Mouse (Mus musculus) urinary bladder, adult 2 months (tissue): ENCODE measurements at regions not wholly inside any gene's neighbourhood (a gene's known extent, or its start where the extent isn't known, plus 50 kb on each side); places are given as distances from the start of the nearest gene placed in this dataset.

Experiments
- DNase-seq: peaks from one replicate; pipeline ENCODE4 v3.0.0; 2022; ENCODE audit warnings: low spot score

GRCm38 (mm10) chr5:133550657-133551056, 548.9 kb upstream of the Castor2 start:
- no peak for DNase-seq

GRCm38 (mm10) chr5:133542217-133542616, 557.3 kb upstream of the Castor2 start:
- DNase-seq, result no peak

GRCm38 (mm10) chr5:133532678-133533077, 566.8 kb upstream of the Castor2 start:
- DNase-seq, result no peak

GRCm38 (mm10) chr5:133505661-133506060, 593.9 kb upstream of the Castor2 start:
- no peak for DNase-seq

- DNase-seq, result peak; percentile 20
These were observed 611.7 kb upstream of the Castor2 start for GRCm38 (mm10) chr5:133487806-133488290.

GRCm38 (mm10) chr5:133482291-133483086, 617.0 kb upstream of the Castor2 start:
- DNase-seq, result no peak

- DNase-seq, result no peak
These were observed 620.3 kb upstream of the Castor2 start for GRCm38 (mm10) chr5:133479205-133479604.

- DNase-seq, result no peak
These were observed 646.0 kb upstream of the Castor2 start for GRCm38 (mm10) chr5:133453349-133454049.

- DNase-seq, result no peak
These were observed 649.6 kb upstream of the Castor2 start for GRCm38 (mm10) chr5:133449926-133450325.

GRCm38 (mm10) chr5:133400826-133401225, 698.7 kb upstream of the Castor2 start:
- DNase-seq, result no peak

GRCm38 (mm10) chr5:133389896-133390295, 709.6 kb upstream of the Castor2 start:
- no peak for DNase-seq

GRCm38 (mm10) chr5:133389023-133389840, 710.3 kb upstream of the Castor2 start:
- DNase-seq, result no peak

- DNase-seq, result no peak
These were observed 713.8 kb upstream of the Castor2 start for GRCm38 (mm10) chr5:133385374-133386349.

- no peak for DNase-seq
These were observed 733.7 kb upstream of the Castor2 start for GRCm38 (mm10) chr5:133365771-133366170.

- DNase-seq, result no peak
These were observed 752.0 kb upstream of the Castor2 start for GRCm38 (mm10) chr5:133347516-133347915.

GRCm38 (mm10) chr5:133341973-133342372, 757.5 kb upstream of the Castor2 start:
- no peak for DNase-seq

GRCm38 (mm10) chr5:133320626-133321025, 777.5 kb upstream of the Auts2 start:
- DNase-seq, result no peak

- no peak for DNase-seq
These were observed 777.1 kb upstream of the Auts2 start for GRCm38 (mm10) chr5:133320206-133320605.

GRCm38 (mm10) chr5:133314031-133314430, 770.9 kb upstream of the Auts2 start:
- DNase-seq, result no peak

GRCm38 (mm10) chr5:133310979-133311890, 768.1 kb upstream of the Auts2 start:
- DNase-seq, result no peak
